Mouse (Mus musculus): ENCODE results near the gene Cga. TPM values are rescaled to one million over a fixed set of nuclear protein-coding genes. Genes with fewer than 3 reads are reported as not detected.

The Cga gene
- polyA plus RNA-seq, 2 experiments, result not detected

- 65% methylated on average over 14 of the region's 14 CpGs for WGBS (ENCODE audit: insufficient replicate concordance)
These were observed 13.4 kb downstream of the Cga start for GRCm38 (mm10) chr4:34907026-34907425.

GRCm38 (mm10) chr4:34908127-34908526 lies 14.5 kb downstream of the Cga start:
- ATAC-seq (ENCODE audit: insufficient read depth), result no peak
- Histone ChIP-seq H3K36me3 (replicated peaks; ENCODE audit: control insufficient read depth, insufficient read depth, low read depth) (no peaks in the 10 kb centered on the region), H3K27me3 (ENCODE audit: control insufficient read depth, insufficient read depth, low read length) (no peaks in the 10 kb centered on the region), H3K4me2 (ENCODE audit: low read depth) (no peak overlapping the region), H3K4me3 (ENCODE audit: insufficient read depth in 1 of 2, low read depth in 2 of 2, low read length in 2 of 2) (no peak overlapping the region), H3K4me1 (replicated peaks; ENCODE audit: control insufficient read depth in 2 of 2, insufficient read depth in 2 of 2, low read length in 1 of 2) (no peaks in the 10 kb centered on the region), H3K9ac (replicated peaks) (no peak overlapping the region), H3K27ac (no peak overlapping the region), H3K9me3 (ENCODE audit: control insufficient read depth, low read length) (no peaks in the 10 kb centered on the region)
- TF ChIP-seq CTCF (IDR thresholded peaks at IDR 0.05; ENCODE audit: low read depth), result no peak
- no peak for TF ChIP-seq EP300 (IDR thresholded peaks at IDR 0.05; ENCODE audit: low read depth)
- no peak for DNase-seq (ENCODE audit: low read depth in 3 of 3, low spot score in 3 of 3)
- 76% methylated on average over 7 of the region's 7 CpGs for WGBS (ENCODE audit: insufficient replicate concordance)

More at GRCm38 (mm10) chr4:34907026-34907425, 13.4 kb downstream of the Cga start:
- no peak for TF ChIP-seq EP300 (IDR thresholded peaks at IDR 0.05; ENCODE audit: low read depth)
- no peak for TF ChIP-seq CTCF (IDR thresholded peaks at IDR 0.05; ENCODE audit: low read depth)
- Histone ChIP-seq H3K9me3 (ENCODE audit: control insufficient read depth, low read length) (no peaks in the 10 kb centered on the region), H3K4me1 (replicated peaks; ENCODE audit: control insufficient read depth in 2 of 2, insufficient read depth in 2 of 2, low read length in 1 of 2) (no peaks in the 10 kb centered on the region), H3K4me3 (ENCODE audit: insufficient read depth in 1 of 2, low read depth in 2 of 2, low read length in 2 of 2) (no peak overlapping the region), H3K27ac (no peak overlapping the region), H3K36me3 (replicated peaks; ENCODE audit: control insufficient read depth, insufficient read depth, low read depth) (no peaks in the 10 kb centered on the region), H3K4me2 (ENCODE audit: low read depth) (no peak overlapping the region), H3K9ac (replicated peaks) (no peak overlapping the region), H3K27me3 (ENCODE audit: control insufficient read depth, insufficient read depth, low read length) (no peaks in the 10 kb centered on the region)
- no peak for ATAC-seq (ENCODE audit: insufficient read depth)
- no peak for DNase-seq (ENCODE audit: low read depth in 3 of 3, low spot score in 3 of 3)

GRCm38 (mm10) chr4:34911401-34911800 lies 17.8 kb downstream of the Cga start:
- WGBS (ENCODE audit: insufficient replicate concordance), result 54% methylated on average over 3 of the region's 3 CpGs
- Histone ChIP-seq H3K4me2 (ENCODE audit: low read depth) (no peak overlapping the region), H3K9ac (replicated peaks) (no peak overlapping the region), H3K36me3 (replicated peaks; ENCODE audit: control insufficient read depth, insufficient read depth, low read depth) (no peaks in the 10 kb centered on the region), H3K4me3 (ENCODE audit: insufficient read depth in 1 of 2, low read depth in 2 of 2, low read length in 2 of 2) (no peak overlapping the region), H3K27ac (no peak overlapping the region), H3K27me3 (ENCODE audit: control insufficient read depth, insufficient read depth, low read length) (no peaks in the 10 kb centered on the region), H3K4me1 (replicated peaks; ENCODE audit: control insufficient read depth in 2 of 2, insufficient read depth in 2 of 2, low read length in 1 of 2) (no peaks in the 10 kb centered on the region), H3K9me3 (ENCODE audit: control insufficient read depth, low read length) (no peaks in the 10 kb centered on the region)
- ATAC-seq (ENCODE audit: insufficient read depth), result no peak
- TF ChIP-seq CTCF (IDR thresholded peaks at IDR 0.05; ENCODE audit: low read depth) (no peak), EP300 (IDR thresholded peaks at IDR 0.05; ENCODE audit: low read depth) (no peak)
- DNase-seq (ENCODE audit: low read depth in 3 of 3, low spot score in 3 of 3), result no peak

GRCm38 (mm10) chr4:34912171-34912570 lies 18.6 kb downstream of the Cga start:
- no peak overlapping the region for H3K4me2 ChIP-seq (ENCODE audit: low read depth)
- no peak for DNase-seq (ENCODE audit: low read depth in 3 of 3, low spot score in 3 of 3)
- no peak overlapping the region for H3K27ac ChIP-seq
- H3K9ac ChIP-seq (replicated peaks), result no peak overlapping the region
- no peaks in the 10 kb centered on the region for H3K4me1 ChIP-seq (replicated peaks; ENCODE audit: control insufficient read depth in 2 of 2, insufficient read depth in 2 of 2, low read length in 1 of 2)
- H3K27me3 ChIP-seq (ENCODE audit: control insufficient read depth, insufficient read depth, low read length), result no peaks in the 10 kb centered on the region
- H3K36me3 ChIP-seq (replicated peaks; ENCODE audit: control insufficient read depth, insufficient read depth, low read depth), result no peaks in the 10 kb centered on the region
- TF ChIP-seq EP300 (IDR thresholded peaks at IDR 0.05; ENCODE audit: low read depth) (no peak), CTCF (IDR thresholded peaks at IDR 0.05; ENCODE audit: low read depth) (no peak)
- WGBS (ENCODE audit: insufficient replicate concordance), result 59% methylated on average over 3 of the region's 3 CpGs
- no peak overlapping the region for H3K4me3 ChIP-seq (ENCODE audit: insufficient read depth in 1 of 2, low read depth in 2 of 2, low read length in 2 of 2)
- H3K9me3 ChIP-seq (ENCODE audit: control insufficient read depth, low read length), result no peaks in the 10 kb centered on the region
- no peak for ATAC-seq (ENCODE audit: insufficient read depth)

GRCm38 (mm10) chr4:34917400-34917799 lies 23.8 kb downstream of the Cga start:
- DNase-seq (ENCODE audit: low read depth in 3 of 3, low spot score in 3 of 3) (no peak), ATAC-seq (ENCODE audit: insufficient read depth) (no peak)
- H3K4me2 ChIP-seq (ENCODE audit: low read depth), result no peak overlapping the region
- no peaks in the 10 kb centered on the region for H3K9me3 ChIP-seq (ENCODE audit: control insufficient read depth, low read length)
- H3K9ac ChIP-seq (replicated peaks), result no peak overlapping the region
- H3K4me3 ChIP-seq (ENCODE audit: insufficient read depth in 1 of 2, low read depth in 2 of 2, low read length in 2 of 2), result no peak overlapping the region
- 58% methylated on average over 7 of the region's 7 CpGs for WGBS (ENCODE audit: insufficient replicate concordance)
- H3K4me1 ChIP-seq (replicated peaks; ENCODE audit: control insufficient read depth in 2 of 2, insufficient read depth in 2 of 2, low read length in 1 of 2), result no peaks in the 10 kb centered on the region
- H3K27me3 ChIP-seq (ENCODE audit: control insufficient read depth, insufficient read depth, low read length), result no peaks in the 10 kb centered on the region
- no peak overlapping the region for H3K27ac ChIP-seq
- H3K36me3 ChIP-seq (replicated peaks; ENCODE audit: control insufficient read depth, insufficient read depth, low read depth), result no peaks in the 10 kb centered on the region
- TF ChIP-seq CTCF (IDR thresholded peaks at IDR 0.05; ENCODE audit: low read depth) (no peak), EP300 (IDR thresholded peaks at IDR 0.05; ENCODE audit: low read depth) (no peak)

Data from liver, embryonic 14.5 days (tissue).